Mouse (Mus musculus): ENCODE measurements around the gene Cluh.

- TF ChIP-seq CTCF (IDR thresholded peaks at IDR 0.05; ENCODE audit: low read depth) (no peak), EP300 (IDR thresholded peaks at IDR 0.05; ENCODE audit: low read depth) (no peak)
These were observed 9.7 kb upstream of the Cluh start for GRCm38 (mm10) chr11:74639628-74640027.

Measured in liver, embryonic 14.5 days (tissue).